Mouse (Mus musculus): ENCODE measurements around the gene Fam102a. TPM values are rescaled to one million over a fixed set of nuclear protein-coding genes. Genes with fewer than 3 reads are reported as not detected.
A peak's percentile ranks its signal among the peaks of the same experiment; 100 is the strongest.

Fam102a gene
- polyA plus RNA-seq, 1 experiment, result 37.5 TPM

DNA sequence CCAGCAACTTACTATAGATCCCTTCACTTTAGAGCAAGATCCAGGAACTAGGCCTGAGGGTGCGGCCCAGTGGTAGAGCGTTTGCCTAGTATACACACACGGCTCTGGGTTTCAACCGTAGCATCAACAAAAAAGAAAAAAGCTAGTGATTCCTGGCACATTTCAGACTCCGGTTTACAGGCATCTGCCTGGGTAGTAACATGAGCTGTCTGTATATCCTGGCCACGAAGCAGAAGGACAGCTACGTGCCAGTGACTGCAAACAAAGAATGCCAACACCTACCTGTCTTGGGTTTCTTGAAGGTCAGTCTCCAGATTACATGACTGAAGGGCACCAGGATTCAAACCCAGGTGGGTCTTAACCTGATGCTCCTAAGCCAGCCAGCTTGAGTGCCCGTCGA lies 14.0 kb downstream of the Fam102a start:
- 91% methylated on average over 9 of the region's 9 CpGs for WGBS
- DNase-seq (ENCODE audit: low read depth in 1 of 2, low spot score in 2 of 2), result no peak
- peaks cover 17% of the 10 kb centered on the region; the same call in 1 of the 2 replicates for H3K4me1 ChIP-seq (ENCODE audit: control insufficient read depth, insufficient read depth, insufficient read length)
- H3K4me3 ChIP-seq (ENCODE audit: extremely low read depth, insufficient read depth, insufficient read length), result no peak overlapping the region
- no peak for TF ChIP-seq CTCF (IDR thresholded peaks at IDR 0.05; ENCODE audit: extremely low read depth, insufficient read depth, insufficient read length, insufficient replicate concordance)
- TF ChIP-seq POLR2A (IDR thresholded peaks at IDR 0.05; ENCODE audit: low read depth, low read length), result no peak
- H3K27ac ChIP-seq (ENCODE audit: insufficient read depth, low read length), result no peak overlapping the region
- no peaks in the 10 kb centered on the region for H3K27me3 ChIP-seq (ENCODE audit: control insufficient read depth, insufficient read depth, low read length)
- no peaks in the 10 kb centered on the region for H3K36me3 ChIP-seq (ENCODE audit: control insufficient read depth, insufficient read depth, low read length)

DNA sequence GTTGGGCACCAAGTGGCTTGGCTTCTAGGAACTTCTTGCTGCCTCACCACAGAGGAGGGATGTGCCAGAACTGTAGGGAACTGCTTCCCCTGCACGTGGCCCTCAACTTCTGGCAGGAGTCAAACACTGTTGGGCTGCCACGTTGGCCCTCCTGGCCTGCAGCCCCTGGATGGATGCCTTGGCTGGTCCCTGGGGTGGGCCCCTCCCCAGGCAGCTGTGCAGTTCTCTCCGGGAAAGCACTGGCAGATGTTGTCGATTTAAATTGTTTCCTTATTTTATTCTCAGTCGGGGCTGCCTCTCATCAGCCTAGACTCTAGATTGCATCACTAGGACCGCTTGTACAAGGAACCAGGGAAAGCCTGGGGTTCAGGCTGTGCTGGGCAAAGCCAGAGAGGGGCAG lies 14.6 kb downstream of the Fam102a start:
- no peak for TF ChIP-seq POLR2A (IDR thresholded peaks at IDR 0.05; ENCODE audit: low read depth, low read length)
- Histone ChIP-seq H3K4me1 (ENCODE audit: control insufficient read depth, insufficient read depth, insufficient read length) (peaks cover 21% of the 10 kb centered on the region; the same call in 1 of the 2 replicates), H3K27ac (ENCODE audit: insufficient read depth, low read length) (no peak overlapping the region), H3K36me3 (ENCODE audit: control insufficient read depth, insufficient read depth, low read length) (no peaks in the 10 kb centered on the region), H3K4me3 (ENCODE audit: extremely low read depth, insufficient read depth, insufficient read length) (no peak overlapping the region), H3K27me3 (ENCODE audit: control insufficient read depth, insufficient read depth, low read length) (no peaks in the 10 kb centered on the region)
- WGBS, result 26% methylated on average over 6 of the region's 6 CpGs
- DNase-seq (ENCODE audit: low read depth in 1 of 2, low spot score in 2 of 2), result no peak

DNA sequence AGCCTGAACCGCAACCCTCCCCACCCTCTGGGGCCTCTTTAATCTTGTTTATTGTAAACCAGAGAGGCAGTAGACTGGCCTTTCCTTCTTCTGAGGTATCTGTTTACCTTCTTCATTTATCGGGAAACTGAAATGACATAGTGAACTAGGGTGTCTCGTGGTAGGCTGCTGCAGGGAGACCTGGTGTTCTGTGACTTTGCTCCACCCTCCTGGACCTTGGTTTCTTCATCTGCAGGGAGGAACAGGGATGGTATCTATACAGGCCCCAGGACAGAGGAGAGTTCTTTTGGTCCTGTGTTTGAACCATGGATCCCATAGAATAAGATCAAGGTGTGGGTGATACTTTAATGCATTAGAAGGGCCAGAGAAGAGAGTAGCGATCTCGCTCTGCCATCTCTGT lies 16.1 kb downstream of the Fam102a start:
- Histone ChIP-seq H3K4me1 (ENCODE audit: control insufficient read depth, insufficient read depth, insufficient read length) (peaks cover 26% of the 10 kb centered on the region), H3K27ac (ENCODE audit: insufficient read depth, low read length) (no peak overlapping the region), H3K27me3 (ENCODE audit: control insufficient read depth, insufficient read depth, low read length) (no peaks in the 10 kb centered on the region), H3K36me3 (ENCODE audit: control insufficient read depth, insufficient read depth, low read length) (peaks cover 2% of the 10 kb centered on the region; the same call in 1 of the 2 replicates), H3K4me3 (ENCODE audit: extremely low read depth, insufficient read depth, insufficient read length) (no peak overlapping the region)
- 87% methylated on average over 5 of the region's 5 CpGs for WGBS
- TF ChIP-seq CTCF (IDR thresholded peaks at IDR 0.05; ENCODE audit: extremely low read depth, insufficient read depth, insufficient read length, insufficient replicate concordance) (no peak), POLR2A (IDR thresholded peaks at IDR 0.05; ENCODE audit: low read depth, low read length) (no peak)
- no peak for DNase-seq (ENCODE audit: low read depth in 1 of 2, low spot score in 2 of 2)

DNA sequence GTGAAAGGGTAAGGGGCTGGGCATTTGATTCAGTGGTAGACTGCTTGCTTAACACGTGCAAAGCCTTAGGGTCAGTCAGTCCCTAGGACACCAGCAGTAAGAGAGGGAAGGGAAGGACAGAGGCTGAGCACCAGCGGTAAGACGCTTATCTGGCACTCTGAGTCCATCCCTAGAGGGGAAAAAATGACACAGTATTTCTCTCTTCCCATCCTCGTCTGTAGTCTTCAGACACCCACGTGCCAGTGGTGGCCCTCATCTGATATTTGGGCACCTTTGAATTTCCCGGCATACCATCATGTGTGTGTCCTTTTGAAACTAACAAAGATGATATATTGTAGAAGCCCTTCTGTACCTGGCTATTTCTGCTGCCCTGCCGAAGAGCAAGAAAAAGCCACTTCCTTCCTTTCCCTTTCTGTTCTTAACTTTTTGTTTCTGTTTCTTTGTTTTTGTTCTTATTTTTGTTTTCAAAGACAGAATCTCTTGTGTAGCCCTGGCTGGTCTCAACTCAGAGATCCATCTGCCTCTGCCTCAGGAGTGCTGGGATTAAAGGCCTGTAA lies 18.5 kb downstream of the Fam102a start:
- TF ChIP-seq CTCF (IDR thresholded peaks at IDR 0.05; ENCODE audit: extremely low read depth, insufficient read depth, insufficient read length, insufficient replicate concordance), result no peak
- TF ChIP-seq POLR2A (IDR thresholded peaks at IDR 0.05; ENCODE audit: low read depth, low read length), result no peak
- Histone ChIP-seq H3K27ac (ENCODE audit: insufficient read depth, low read length) (peak overlapping the region; percentile 90), H3K4me3 (ENCODE audit: extremely low read depth, insufficient read depth, insufficient read length) (peak overlapping the region; percentile 43; the same call in 1 of the 2 replicates), H3K27me3 (ENCODE audit: control insufficient read depth, insufficient read depth, low read length) (no peaks in the 10 kb centered on the region), H3K4me1 (ENCODE audit: control insufficient read depth, insufficient read depth, insufficient read length) (peaks cover 17% of the 10 kb centered on the region), H3K36me3 (ENCODE audit: control insufficient read depth, insufficient read depth, low read length) (peaks cover 2% of the 10 kb centered on the region)
- no peak for DNase-seq (ENCODE audit: low read depth in 1 of 2, low spot score in 2 of 2)
- 3% methylated on average over 7 of the region's 7 CpGs for WGBS

DNA sequence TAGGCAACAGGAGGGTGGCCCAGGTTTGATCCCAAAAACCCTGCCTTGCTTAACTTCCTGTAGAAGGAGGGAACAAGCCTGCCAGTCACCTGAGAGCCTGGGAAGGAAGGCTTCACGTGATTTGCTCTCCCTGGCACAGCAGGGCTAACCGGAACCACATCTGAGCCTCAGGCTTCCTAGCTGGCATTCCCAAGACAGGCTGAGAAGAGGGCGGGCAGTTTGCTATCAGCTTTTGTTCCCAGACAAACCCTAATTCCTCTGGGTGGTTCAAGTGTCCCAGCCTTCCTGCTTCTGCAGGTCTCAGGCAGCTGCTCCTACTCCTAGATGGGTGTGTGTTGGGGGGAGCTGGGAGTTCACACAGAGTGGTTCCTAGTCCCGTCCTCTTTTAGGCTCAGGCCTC lies 20.4 kb downstream of the Fam102a start:
- no peak for DNase-seq (ENCODE audit: low read depth in 1 of 2, low spot score in 2 of 2)
- no peak overlapping the region for H3K4me3 ChIP-seq (ENCODE audit: extremely low read depth, insufficient read depth, insufficient read length)
- no peaks in the 10 kb centered on the region for H3K27me3 ChIP-seq (ENCODE audit: control insufficient read depth, insufficient read depth, low read length)
- H3K36me3 ChIP-seq (ENCODE audit: control insufficient read depth, insufficient read depth, low read length), result peaks cover 14% of the 10 kb centered on the region
- no peak for TF ChIP-seq CTCF (IDR thresholded peaks at IDR 0.05; ENCODE audit: extremely low read depth, insufficient read depth, insufficient read length, insufficient replicate concordance)
- no peak for TF ChIP-seq POLR2A (IDR thresholded peaks at IDR 0.05; ENCODE audit: low read depth, low read length)
- 74% methylated on average over 4 of the region's 4 CpGs for WGBS
- peak overlapping the region; percentile 14; the same call in 1 of the 2 replicates for H3K27ac ChIP-seq (ENCODE audit: insufficient read depth, low read length)
- peaks cover 17% of the 10 kb centered on the region for H3K4me1 ChIP-seq (ENCODE audit: control insufficient read depth, insufficient read depth, insufficient read length)

DNA sequence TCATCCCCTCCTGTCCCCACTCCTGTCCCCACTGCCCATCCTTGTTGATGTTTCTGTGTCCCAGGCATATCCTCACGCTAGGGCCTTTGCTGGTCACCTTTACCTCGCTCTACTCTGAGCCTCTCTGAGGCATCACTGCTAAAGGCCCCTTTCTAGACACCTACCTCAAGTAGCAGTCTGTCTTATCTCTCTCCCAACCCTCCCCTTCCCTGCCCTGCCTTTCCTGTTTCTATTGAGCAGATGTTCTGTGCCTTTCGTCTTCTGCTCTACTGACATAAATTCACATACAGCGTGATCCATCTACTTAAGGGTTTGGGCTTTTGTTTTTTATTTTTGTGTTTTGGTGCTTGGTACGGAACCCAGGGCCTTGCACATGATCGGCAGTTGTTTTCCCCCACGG lies 20.9 kb downstream of the Fam102a start:
- Histone ChIP-seq H3K27ac (ENCODE audit: insufficient read depth, low read length) (peak overlapping the region; percentile 14; the same call in 1 of the 2 replicates), H3K4me3 (ENCODE audit: extremely low read depth, insufficient read depth, insufficient read length) (no peak overlapping the region), H3K4me1 (ENCODE audit: control insufficient read depth, insufficient read depth, insufficient read length) (peaks cover 17% of the 10 kb centered on the region), H3K36me3 (ENCODE audit: control insufficient read depth, insufficient read depth, low read length) (peaks cover 14% of the 10 kb centered on the region), H3K27me3 (ENCODE audit: control insufficient read depth, insufficient read depth, low read length) (no peaks in the 10 kb centered on the region)
- TF ChIP-seq CTCF (IDR thresholded peaks at IDR 0.05; ENCODE audit: extremely low read depth, insufficient read depth, insufficient read length, insufficient replicate concordance) (no peak), POLR2A (IDR thresholded peaks at IDR 0.05; ENCODE audit: low read depth, low read length) (no peak)
- no peak for DNase-seq (ENCODE audit: low read depth in 1 of 2, low spot score in 2 of 2)
- WGBS, result 58% methylated on average over 7 of the region's 7 CpGs

DNA sequence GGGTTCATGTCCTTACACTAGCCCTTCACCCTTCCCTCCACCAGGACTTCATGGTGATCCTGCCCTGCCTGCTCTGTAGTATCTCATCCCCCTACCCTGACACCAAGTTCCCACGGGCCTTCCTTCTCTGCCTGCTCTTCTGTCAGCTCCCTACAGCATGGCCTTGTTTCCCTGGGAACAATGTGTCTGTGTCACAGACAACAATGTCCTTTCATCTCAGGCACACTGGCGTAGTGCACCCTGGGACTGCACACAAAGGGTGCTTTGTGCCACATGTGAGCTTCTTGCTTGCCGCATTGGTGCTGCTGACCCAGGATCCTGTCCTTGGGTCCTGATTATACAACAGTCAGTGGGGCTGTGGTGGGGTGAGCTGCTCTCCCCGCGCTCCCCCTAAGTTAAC lies 24.4 kb downstream of the Fam102a start:
- Histone ChIP-seq H3K27ac (ENCODE audit: insufficient read depth, low read length) (no peak overlapping the region), H3K4me3 (ENCODE audit: extremely low read depth, insufficient read depth, insufficient read length) (no peak overlapping the region), H3K36me3 (ENCODE audit: control insufficient read depth, insufficient read depth, low read length) (peaks cover 24% of the 10 kb centered on the region), H3K27me3 (ENCODE audit: control insufficient read depth, insufficient read depth, low read length) (no peaks in the 10 kb centered on the region), H3K4me1 (ENCODE audit: control insufficient read depth, insufficient read depth, insufficient read length) (peaks cover 8% of the 10 kb centered on the region)
- DNase-seq (ENCODE audit: low read depth in 1 of 2, low spot score in 2 of 2), result no peak
- 93% methylated on average over 5 of the region's 5 CpGs for WGBS
- no peak for TF ChIP-seq POLR2A (IDR thresholded peaks at IDR 0.05; ENCODE audit: low read depth, low read length)
- TF ChIP-seq CTCF (IDR thresholded peaks at IDR 0.05; ENCODE audit: extremely low read depth, insufficient read depth, insufficient read length, insufficient replicate concordance), result no peak
